Mouse (Mus musculus): ENCODE measurements around the gene Zbtb18. TPM values are rescaled to one million over a fixed set of nuclear protein-coding genes. Genes with fewer than 3 reads are reported as not detected.

Gene Zbtb18
- 3.0 and 3.2 TPM in 2 replicates for polyA plus RNA-seq (2014; fragmentation: Nextera tagmentation; extraction: Ambion mirVana)

GRCm38 (mm10) chr1:177442196-177442808 is at the start of gene Zbtb18:
TSS of gene Zbtb18 (plus strand) at chr1:177442351.
- H3K4me2 ChIP-seq: peak within 1 kb of the TSS; percentile 95
- H3K4me1 ChIP-seq (ENCODE audit: control insufficient read depth, insufficient read depth, low read length): peaks cover 22% of the 10 kb centered on the region
- no peaks in the 10 kb centered on the region for H3K27me3 ChIP-seq (ENCODE audit: control insufficient read depth, insufficient read depth, low read length)
- no peaks in the 10 kb centered on the region for H3K9me3 ChIP-seq (replicated peaks; ENCODE audit: control insufficient read depth, low read length)
- H3K27ac ChIP-seq (ENCODE audit: low read depth, low read length): peak within 1 kb of the TSS; percentile 96
- H3K9ac ChIP-seq (ENCODE audit: low read depth, low read length): peak within 1 kb of the TSS; percentile 85
- peak within 1 kb of the TSS; percentile 82 for H3K4me3 ChIP-seq (ENCODE audit: low read depth, low read length)
- no peaks in the 10 kb centered on the region for H3K36me3 ChIP-seq (ENCODE audit: control insufficient read depth, insufficient read depth, low read length)
- 3% methylated on average over 11 of the region's 106 CpGs for WGBS (ENCODE audit: insufficient replicate concordance)
- ATAC-seq (replicated peaks; ENCODE audit: insufficient number of reproducible peaks, low FRiP score, low TSS enrichment): peak; percentile 4; the same call in 1 of the 2 replicates

- 68% methylated on average over 1 of the region's 1 CpGs for WGBS (ENCODE audit: insufficient replicate concordance)
- H3K4me1 ChIP-seq (ENCODE audit: control insufficient read depth, insufficient read depth, low read length): no peaks in the 10 kb centered on the region
- no peaks in the 10 kb centered on the region for H3K36me3 ChIP-seq (ENCODE audit: control insufficient read depth, insufficient read depth, low read length)
- no peak overlapping the region for H3K27ac ChIP-seq (ENCODE audit: low read depth, low read length)
- no peak for ATAC-seq (replicated peaks; ENCODE audit: insufficient number of reproducible peaks, low FRiP score, low TSS enrichment)
- H3K4me2 ChIP-seq: no peak overlapping the region
- no peak overlapping the region for H3K4me3 ChIP-seq (ENCODE audit: low read depth, low read length)
- no peak overlapping the region for H3K9ac ChIP-seq (ENCODE audit: low read depth, low read length)
- H3K9me3 ChIP-seq (replicated peaks; ENCODE audit: control insufficient read depth, low read length): no peaks in the 10 kb centered on the region
- no peaks in the 10 kb centered on the region for H3K27me3 ChIP-seq (ENCODE audit: control insufficient read depth, insufficient read depth, low read length)
Observed at GRCm38 (mm10) chr1:177397455-177397854, 44.7 kb upstream of the Zbtb18 start.

- H3K4me3 ChIP-seq (ENCODE audit: low read depth, low read length): no peak overlapping the region
- H3K27me3 ChIP-seq (ENCODE audit: control insufficient read depth, insufficient read depth, low read length): no peaks in the 10 kb centered on the region
- H3K4me1 ChIP-seq (ENCODE audit: control insufficient read depth, insufficient read depth, low read length): no peaks in the 10 kb centered on the region
- H3K27ac ChIP-seq (ENCODE audit: low read depth, low read length): no peak overlapping the region
- 62% methylated on average over 6 of the region's 6 CpGs for WGBS (ENCODE audit: insufficient replicate concordance)
- no peak for ATAC-seq (replicated peaks; ENCODE audit: insufficient number of reproducible peaks, low FRiP score, low TSS enrichment)
- H3K36me3 ChIP-seq (ENCODE audit: control insufficient read depth, insufficient read depth, low read length): no peaks in the 10 kb centered on the region
- no peak overlapping the region for H3K4me2 ChIP-seq
- H3K9me3 ChIP-seq (replicated peaks; ENCODE audit: control insufficient read depth, low read length): no peaks in the 10 kb centered on the region
- no peak overlapping the region for H3K9ac ChIP-seq (ENCODE audit: low read depth, low read length)
Observed at GRCm38 (mm10) chr1:177405170-177405569, 37.0 kb upstream of the Zbtb18 start.

- Histone ChIP-seq H3K4me3 (ENCODE audit: low read depth, low read length) (no peak overlapping the region), H3K27me3 (ENCODE audit: control insufficient read depth, insufficient read depth, low read length) (no peaks in the 10 kb centered on the region), H3K9me3 (replicated peaks; ENCODE audit: control insufficient read depth, low read length) (no peaks in the 10 kb centered on the region), H3K27ac (ENCODE audit: low read depth, low read length) (no peak overlapping the region), H3K4me2 (no peak overlapping the region), H3K4me1 (ENCODE audit: control insufficient read depth, insufficient read depth, low read length) (no peaks in the 10 kb centered on the region), H3K36me3 (ENCODE audit: control insufficient read depth, insufficient read depth, low read length) (no peaks in the 10 kb centered on the region), H3K9ac (ENCODE audit: low read depth, low read length) (no peak overlapping the region)
- no peak for ATAC-seq (replicated peaks; ENCODE audit: insufficient number of reproducible peaks, low FRiP score, low TSS enrichment)
- 48% methylated on average over 3 of the region's 3 CpGs for WGBS (ENCODE audit: insufficient replicate concordance)
Observed at GRCm38 (mm10) chr1:177408690-177409089, 33.5 kb upstream of the Zbtb18 start.

- H3K27ac ChIP-seq (ENCODE audit: low read depth, low read length): no peak overlapping the region
- H3K4me2 ChIP-seq: no peak overlapping the region
- WGBS (ENCODE audit: insufficient replicate concordance): 82% methylated on average over 7 of the region's 7 CpGs
- ATAC-seq (replicated peaks; ENCODE audit: insufficient number of reproducible peaks, low FRiP score, low TSS enrichment): no peak
- H3K27me3 ChIP-seq (ENCODE audit: control insufficient read depth, insufficient read depth, low read length): no peaks in the 10 kb centered on the region
- H3K4me3 ChIP-seq (ENCODE audit: low read depth, low read length): no peak overlapping the region
- no peaks in the 10 kb centered on the region for H3K4me1 ChIP-seq (ENCODE audit: control insufficient read depth, insufficient read depth, low read length)
- H3K9me3 ChIP-seq (replicated peaks; ENCODE audit: control insufficient read depth, low read length): no peaks in the 10 kb centered on the region
- H3K36me3 ChIP-seq (ENCODE audit: control insufficient read depth, insufficient read depth, low read length): no peaks in the 10 kb centered on the region
- no peak overlapping the region for H3K9ac ChIP-seq (ENCODE audit: low read depth, low read length)
Observed at GRCm38 (mm10) chr1:177410769-177411348, 31.3 kb upstream of the Zbtb18 start.

- Histone ChIP-seq H3K4me1 (ENCODE audit: control insufficient read depth, insufficient read depth, low read length) (no peaks in the 10 kb centered on the region), H3K27ac (ENCODE audit: low read depth, low read length) (no peak overlapping the region), H3K9me3 (replicated peaks; ENCODE audit: control insufficient read depth, low read length) (no peaks in the 10 kb centered on the region), H3K36me3 (ENCODE audit: control insufficient read depth, insufficient read depth, low read length) (no peaks in the 10 kb centered on the region), H3K4me3 (ENCODE audit: low read depth, low read length) (no peak overlapping the region), H3K27me3 (ENCODE audit: control insufficient read depth, insufficient read depth, low read length) (no peaks in the 10 kb centered on the region), H3K9ac (ENCODE audit: low read depth, low read length) (no peak overlapping the region), H3K4me2 (no peak overlapping the region)
- no peak for ATAC-seq (replicated peaks; ENCODE audit: insufficient number of reproducible peaks, low FRiP score, low TSS enrichment)
- WGBS (ENCODE audit: insufficient replicate concordance): 53% methylated on average over 19 of the region's 19 CpGs
Observed at GRCm38 (mm10) chr1:177411359-177412358, 30.5 kb upstream of the Zbtb18 start.

- Histone ChIP-seq H3K4me2 (no peak overlapping the region), H3K27me3 (ENCODE audit: control insufficient read depth, insufficient read depth, low read length) (no peaks in the 10 kb centered on the region), H3K4me3 (ENCODE audit: low read depth, low read length) (no peak overlapping the region), H3K27ac (ENCODE audit: low read depth, low read length) (no peak overlapping the region), H3K9me3 (replicated peaks; ENCODE audit: control insufficient read depth, low read length) (no peaks in the 10 kb centered on the region), H3K4me1 (ENCODE audit: control insufficient read depth, insufficient read depth, low read length) (no peaks in the 10 kb centered on the region), H3K36me3 (ENCODE audit: control insufficient read depth, insufficient read depth, low read length) (no peaks in the 10 kb centered on the region), H3K9ac (ENCODE audit: low read depth, low read length) (no peak overlapping the region)
- WGBS (ENCODE audit: insufficient replicate concordance): 65% methylated on average over 12 of the region's 12 CpGs
- no peak for ATAC-seq (replicated peaks; ENCODE audit: insufficient number of reproducible peaks, low FRiP score, low TSS enrichment)
Observed at GRCm38 (mm10) chr1:177419331-177419730, 22.8 kb upstream of the Zbtb18 start.

- WGBS (ENCODE audit: insufficient replicate concordance): 78% methylated on average over 6 of the region's 6 CpGs
Observed at GRCm38 (mm10) chr1:177420126-177420525, 22.0 kb upstream of the Zbtb18 start.

More at GRCm38 (mm10) chr1:177420126-177420525, 22.0 kb upstream of the Zbtb18 start:
- Histone ChIP-seq H3K36me3 (ENCODE audit: control insufficient read depth, insufficient read depth, low read length) (no peaks in the 10 kb centered on the region), H3K4me2 (no peak overlapping the region), H3K9ac (ENCODE audit: low read depth, low read length) (no peak overlapping the region), H3K9me3 (replicated peaks; ENCODE audit: control insufficient read depth, low read length) (no peaks in the 10 kb centered on the region), H3K27ac (ENCODE audit: low read depth, low read length) (no peak overlapping the region), H3K4me3 (ENCODE audit: low read depth, low read length) (no peak overlapping the region), H3K4me1 (ENCODE audit: control insufficient read depth, insufficient read depth, low read length) (no peaks in the 10 kb centered on the region), H3K27me3 (ENCODE audit: control insufficient read depth, insufficient read depth, low read length) (no peaks in the 10 kb centered on the region)
- no peak for ATAC-seq (replicated peaks; ENCODE audit: insufficient number of reproducible peaks, low FRiP score, low TSS enrichment)

Data from heart, embryonic 11.5 days (tissue).